Mouse (Mus musculus) adrenal gland, adult (tissue): ENCODE measurements around the gene Pigm.

Experiments
- DNase-seq, 2 experiments: peaks; one replicate each; pipeline ENCODE4 v3.0.0; 2022 to 2023; ENCODE audit warnings: low spot score in 1 of 2; ENCODE audit not compliant: inconsistent age in 2 of 2

Gene Pigm

GRCm38 (mm10) chr1:172349916-172350812 is 26.2 kb upstream of the Pigm start:
- peak in 1 of 2 experiments; percentile 28 for DNase-seq

GRCm38 (mm10) chr1:172352001-172352400 is 24.3 kb upstream of the Pigm start:
- DNase-seq: peak; percentile 42 to 80

- DNase-seq: no peak
These were observed 23.9 kb upstream of the Pigm start for GRCm38 (mm10) chr1:172352453-172352852.

- no peak for DNase-seq
These were observed 21.0 kb upstream of the Pigm start for GRCm38 (mm10) chr1:172355336-172355735.

GRCm38 (mm10) chr1:172357550-172357949 is 18.8 kb upstream of the Pigm start:
- DNase-seq: peak; percentile 61 to 89

- DNase-seq: no peak
These were observed 18.0 kb upstream of the Pigm start for GRCm38 (mm10) chr1:172358341-172358740.

GRCm38 (mm10) chr1:172364684-172365083 is 11.7 kb upstream of the Pigm start:
- DNase-seq: peak; percentile 58 to 88

GRCm38 (mm10) chr1:172368768-172369418 is 7.5 kb upstream of the Pigm start:
- DNase-seq: peak in 1 of 2 experiments; percentile 71

- no peak for DNase-seq
These were observed 562 bp downstream of the Pigm start for GRCm38 (mm10) chr1:172376758-172377458.

GRCm38 (mm10) chr1:172380066-172380465 is 3.7 kb downstream of the Pigm start:
- DNase-seq: peak in 1 of 2 experiments; percentile 46

- no peak for DNase-seq
These were observed 5.7 kb downstream of the Pigm start for GRCm38 (mm10) chr1:172382090-172382489.

- no peak for DNase-seq
These were observed 10.9 kb downstream of the Pigm start for GRCm38 (mm10) chr1:172387246-172387645.

GRCm38 (mm10) chr1:172390769-172391168 is 14.4 kb downstream of the Pigm start:
- DNase-seq: no peak

- peak; percentile 29 to 68 for DNase-seq
These were observed 15.6 kb downstream of the Pigm start for GRCm38 (mm10) chr1:172391807-172392581.

GRCm38 (mm10) chr1:172392643-172393170 is 16.4 kb downstream of the Pigm start:
- no peak for DNase-seq

GRCm38 (mm10) chr1:172393739-172394138 is 17.4 kb downstream of the Pigm start:
- DNase-seq: no peak

GRCm38 (mm10) chr1:172396996-172397752 is 20.8 kb downstream of the Pigm start:
- no peak for DNase-seq

- DNase-seq: no peak
These were observed 29.8 kb downstream of the Pigm start for GRCm38 (mm10) chr1:172406077-172406706.

- peak in 1 of 2 experiments; percentile 70 for DNase-seq
These were observed 32.6 kb downstream of the Pigm start for GRCm38 (mm10) chr1:172408996-172409395.
